Mouse (Mus musculus): ENCODE results near the gene Fryl. TPM values are rescaled to one million over a fixed set of nuclear protein-coding genes. Genes with fewer than 3 reads are reported as not detected.

Gene Fryl
- polyA plus RNA-seq, 1 experiment from 2014 or later, result 40.0 TPM

DNA sequence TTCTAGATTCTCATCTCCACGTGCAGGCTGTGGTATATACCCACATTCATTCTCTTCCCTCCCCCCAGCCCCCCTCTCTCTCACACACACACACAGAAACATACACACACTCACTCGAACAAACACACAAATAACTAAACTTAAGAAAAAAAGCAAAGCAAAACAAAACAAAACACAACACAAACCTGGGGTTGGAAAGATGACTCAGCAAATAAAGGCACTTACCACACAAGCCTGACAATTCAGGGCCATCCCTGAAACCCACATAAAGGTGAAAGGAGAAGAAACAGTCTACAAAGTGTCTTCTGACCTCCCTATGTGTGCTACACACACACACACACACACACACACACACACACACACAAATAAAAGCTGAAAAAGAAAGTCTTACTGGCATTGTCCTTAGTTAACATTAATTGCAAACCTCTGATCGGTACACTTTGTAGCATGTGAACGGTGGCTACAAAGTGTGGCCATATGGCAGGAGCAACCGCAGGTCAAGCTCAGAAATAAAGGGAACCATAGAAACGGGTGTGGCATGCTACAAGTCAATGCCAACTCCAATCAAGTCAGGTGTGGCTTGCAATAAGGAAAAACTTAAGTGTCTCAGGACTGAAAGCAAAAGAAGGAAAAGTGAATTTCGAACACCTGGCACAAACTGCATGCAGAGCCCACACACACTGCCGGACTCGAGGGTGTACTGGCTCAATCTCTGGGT is 66.8 kb downstream of the Fryl start:
- Histone ChIP-seq H3K4me1 (ENCODE audit: control insufficient read depth, insufficient read depth, low read length) (no peaks in the 10 kb centered on the region; the same call in 1 of the 2 replicates), H3K36me3 (ENCODE audit: control insufficient read depth, insufficient read depth, low read length) (peaks cover 4% of the 10 kb centered on the region), H3K9me3 (replicated peaks; ENCODE audit: control insufficient read depth, low read length, poor library complexity, severe bottlenecking) (no peaks in the 10 kb centered on the region), H3K4me2 (ENCODE audit: low read length) (no peak overlapping the region), H3K9ac (ENCODE audit: low read depth, low read length) (no peak overlapping the region), H3K4me3 (ENCODE audit: low read depth, low read length) (no peak overlapping the region), H3K27ac (ENCODE audit: low read length) (no peak overlapping the region), H3K27me3 (ENCODE audit: control insufficient read depth, insufficient read depth, low read depth, low read length) (no peaks in the 10 kb centered on the region)
- 78% methylated on average over 9 of the region's 9 CpGs for WGBS
- no peak for ATAC-seq

DNA sequence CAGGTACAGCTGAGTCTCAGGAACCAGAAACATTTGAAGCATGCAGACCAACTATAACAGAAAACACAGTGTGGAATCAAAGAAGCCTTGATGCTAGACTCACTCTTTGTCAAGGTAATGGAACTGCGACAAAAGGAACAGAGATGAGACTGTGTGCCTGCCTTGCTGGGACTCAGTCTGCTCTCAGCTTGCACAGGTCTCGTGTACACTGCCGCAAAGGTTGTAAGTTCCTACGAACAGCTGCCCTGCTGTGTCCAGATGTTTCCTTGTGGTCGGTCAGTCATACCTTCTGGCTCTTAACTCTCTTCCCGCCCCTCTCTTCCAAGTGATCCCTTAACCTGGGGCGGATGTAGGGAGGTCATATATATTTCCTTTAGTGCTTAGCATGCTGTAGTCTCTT is 67.8 kb downstream of the Fryl start:
- no peak for ATAC-seq
- Histone ChIP-seq H3K4me1 (ENCODE audit: control insufficient read depth, insufficient read depth, low read length) (no peaks in the 10 kb centered on the region; the same call in 1 of the 2 replicates), H3K4me2 (ENCODE audit: low read length) (no peak overlapping the region), H3K27me3 (ENCODE audit: control insufficient read depth, insufficient read depth, low read depth, low read length) (no peaks in the 10 kb centered on the region), H3K36me3 (ENCODE audit: control insufficient read depth, insufficient read depth, low read length) (no peaks in the 10 kb centered on the region), H3K9ac (ENCODE audit: low read depth, low read length) (no peak overlapping the region), H3K4me3 (ENCODE audit: low read depth, low read length) (no peak overlapping the region), H3K9me3 (replicated peaks; ENCODE audit: control insufficient read depth, low read length, poor library complexity, severe bottlenecking) (no peaks in the 10 kb centered on the region), H3K27ac (ENCODE audit: low read length) (no peak overlapping the region)
- 83% methylated on average over 7 of the region's 7 CpGs for WGBS

DNA sequence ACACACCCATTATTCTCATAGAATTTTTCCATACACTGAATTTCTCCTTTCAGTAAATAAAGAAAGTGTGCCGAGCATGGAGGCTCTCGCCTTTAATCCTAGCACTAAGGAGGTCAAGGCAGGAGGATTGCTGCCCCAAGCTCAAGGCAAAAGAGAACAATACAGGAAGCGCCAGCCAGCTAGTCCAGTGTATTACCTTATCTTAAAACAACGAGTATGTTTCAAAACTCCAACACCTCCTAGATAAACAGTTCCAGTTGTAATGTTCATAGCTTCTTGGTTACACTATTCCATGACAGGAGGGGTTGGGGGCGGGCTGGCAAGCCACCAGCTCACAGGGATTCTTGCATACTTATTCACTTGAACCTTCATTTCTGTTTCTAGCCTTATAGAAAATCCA is 68.3 kb downstream of the Fryl start:
- Histone ChIP-seq H3K9me3 (replicated peaks; ENCODE audit: control insufficient read depth, low read length, poor library complexity, severe bottlenecking) (no peaks in the 10 kb centered on the region), H3K4me2 (ENCODE audit: low read length) (no peak overlapping the region), H3K36me3 (ENCODE audit: control insufficient read depth, insufficient read depth, low read length) (no peaks in the 10 kb centered on the region), H3K4me1 (ENCODE audit: control insufficient read depth, insufficient read depth, low read length) (no peaks in the 10 kb centered on the region; the same call in 1 of the 2 replicates), H3K4me3 (ENCODE audit: low read depth, low read length) (no peak overlapping the region), H3K27me3 (ENCODE audit: control insufficient read depth, insufficient read depth, low read depth, low read length) (no peaks in the 10 kb centered on the region), H3K27ac (ENCODE audit: low read length) (no peak overlapping the region), H3K9ac (ENCODE audit: low read depth, low read length) (no peak overlapping the region)
- ATAC-seq, result no peak
- WGBS, result 80% methylated on average over 5 of the region's 5 CpGs

GRCm38 (mm10) chr5:73186912-73187311 is 69.5 kb downstream of the Fryl start:
- Histone ChIP-seq H3K4me2 (ENCODE audit: low read length) (no peak overlapping the region), H3K9me3 (replicated peaks; ENCODE audit: control insufficient read depth, low read length, poor library complexity, severe bottlenecking) (no peaks in the 10 kb centered on the region), H3K27me3 (ENCODE audit: control insufficient read depth, insufficient read depth, low read depth, low read length) (no peaks in the 10 kb centered on the region), H3K4me1 (ENCODE audit: control insufficient read depth, insufficient read depth, low read length) (no peaks in the 10 kb centered on the region), H3K9ac (ENCODE audit: low read depth, low read length) (no peak overlapping the region), H3K4me3 (ENCODE audit: low read depth, low read length) (no peak overlapping the region), H3K27ac (ENCODE audit: low read length) (no peak overlapping the region), H3K36me3 (ENCODE audit: control insufficient read depth, insufficient read depth, low read length) (no peaks in the 10 kb centered on the region)
- WGBS, result 83% methylated on average over 5 of the region's 5 CpGs
- no peak for ATAC-seq

DNA sequence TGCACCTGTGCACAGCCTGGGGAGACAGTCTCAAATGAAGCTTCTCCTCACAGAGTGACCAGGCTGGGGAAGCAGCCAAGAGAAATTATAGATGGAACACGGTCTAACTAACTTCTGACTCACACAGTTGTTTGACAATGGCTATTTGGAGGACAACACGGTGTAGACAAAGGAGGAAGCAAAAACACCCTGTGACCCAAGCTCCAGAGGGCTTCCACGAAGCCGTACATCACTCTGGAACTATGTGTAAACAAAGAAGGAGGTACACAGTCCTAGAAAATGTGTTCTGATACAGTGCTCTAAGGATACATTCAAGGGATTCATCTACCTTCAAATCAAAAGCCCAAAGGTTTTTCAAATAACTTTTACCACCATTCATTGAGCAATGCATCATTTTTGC is 71.0 kb downstream of the Fryl start:
- H3K9me3 ChIP-seq (replicated peaks; ENCODE audit: control insufficient read depth, low read length, poor library complexity, severe bottlenecking), result no peaks in the 10 kb centered on the region
- no peak overlapping the region for H3K4me3 ChIP-seq (ENCODE audit: low read depth, low read length)
- no peaks in the 10 kb centered on the region for H3K36me3 ChIP-seq (ENCODE audit: control insufficient read depth, insufficient read depth, low read length)
- WGBS, result 94% methylated on average over 4 of the region's 4 CpGs
- ATAC-seq, result no peak
- no peak overlapping the region for H3K27ac ChIP-seq (ENCODE audit: low read length)
- no peak overlapping the region for H3K9ac ChIP-seq (ENCODE audit: low read depth, low read length)
- no peaks in the 10 kb centered on the region for H3K4me1 ChIP-seq (ENCODE audit: control insufficient read depth, insufficient read depth, low read length)
- no peak overlapping the region for H3K4me2 ChIP-seq (ENCODE audit: low read length)
- no peaks in the 10 kb centered on the region for H3K27me3 ChIP-seq (ENCODE audit: control insufficient read depth, insufficient read depth, low read depth, low read length)

- Histone ChIP-seq H3K4me2 (ENCODE audit: low read length) (no peak overlapping the region), H3K9ac (ENCODE audit: low read depth, low read length) (no peak overlapping the region), H3K9me3 (replicated peaks; ENCODE audit: control insufficient read depth, low read length, poor library complexity, severe bottlenecking) (no peaks in the 10 kb centered on the region), H3K4me3 (ENCODE audit: low read depth, low read length) (no peak overlapping the region), H3K27me3 (ENCODE audit: control insufficient read depth, insufficient read depth, low read depth, low read length) (no peaks in the 10 kb centered on the region), H3K27ac (ENCODE audit: low read length) (no peak overlapping the region), H3K4me1 (ENCODE audit: control insufficient read depth, insufficient read depth, low read length) (no peaks in the 10 kb centered on the region), H3K36me3 (ENCODE audit: control insufficient read depth, insufficient read depth, low read length) (no peaks in the 10 kb centered on the region; the same call in 1 of the 2 replicates)
- ATAC-seq, result no peak
- WGBS, result 90% methylated on average over 12 of the region's 12 CpGs
Observed at GRCm38 (mm10) chr5:73182701-73183447, 73.5 kb downstream of the Fryl start.

GRCm38 (mm10) chr5:73182191-73182590 is 74.2 kb downstream of the Fryl start:
- Histone ChIP-seq H3K4me1 (ENCODE audit: control insufficient read depth, insufficient read depth, low read length) (no peaks in the 10 kb centered on the region), H3K4me2 (ENCODE audit: low read length) (no peak overlapping the region), H3K9me3 (replicated peaks; ENCODE audit: control insufficient read depth, low read length, poor library complexity, severe bottlenecking) (no peaks in the 10 kb centered on the region), H3K36me3 (ENCODE audit: control insufficient read depth, insufficient read depth, low read length) (no peaks in the 10 kb centered on the region; the same call in 1 of the 2 replicates), H3K9ac (ENCODE audit: low read depth, low read length) (no peak overlapping the region), H3K27ac (ENCODE audit: low read length) (no peak overlapping the region), H3K27me3 (ENCODE audit: control insufficient read depth, insufficient read depth, low read depth, low read length) (no peaks in the 10 kb centered on the region), H3K4me3 (ENCODE audit: low read depth, low read length) (no peak overlapping the region)
- ATAC-seq, result no peak
- whole genome bisulfite sequencing, result 65% methylated on average over 9 of the region's 9 CpGs

GRCm38 (mm10) chr5:73176294-73176693 is 80.1 kb downstream of the Fryl start:
- H3K9ac ChIP-seq (ENCODE audit: low read depth, low read length), result no peak overlapping the region

More at GRCm38 (mm10) chr5:73176294-73176693, 80.1 kb downstream of the Fryl start:
- no peaks in the 10 kb centered on the region for H3K27me3 ChIP-seq (ENCODE audit: control insufficient read depth, insufficient read depth, low read depth, low read length)
- no peaks in the 10 kb centered on the region for H3K9me3 ChIP-seq (replicated peaks; ENCODE audit: control insufficient read depth, low read length, poor library complexity, severe bottlenecking)
- no peak overlapping the region for H3K27ac ChIP-seq (ENCODE audit: low read length)
- no peaks in the 10 kb centered on the region for H3K4me1 ChIP-seq (ENCODE audit: control insufficient read depth, insufficient read depth, low read length)
- 60% methylated on average over 4 of the region's 4 CpGs for WGBS
- H3K36me3 ChIP-seq (ENCODE audit: control insufficient read depth, insufficient read depth, low read length), result no peaks in the 10 kb centered on the region; the same call in 1 of the 2 replicates
- H3K4me2 ChIP-seq (ENCODE audit: low read length), result no peak overlapping the region
- ATAC-seq, result no peak
- no peak overlapping the region for H3K4me3 ChIP-seq (ENCODE audit: low read depth, low read length)

Measured in midbrain, embryonic 16.5 days (tissue).